Mouse (Mus musculus): ENCODE data around the gene Def8.
"Not testable (repeated sequence)": the region's sequence is repeated elsewhere in the genome, so short reads cannot be mapped to it uniquely, and the experiment has no call there.

Def8 gene

GRCm38 (mm10) chr8:123414255-123414654 is 9.1 kb upstream of the Def8 start:
- no peak for DNase-seq (ENCODE audit: low spot score in 2 of 2)

- DNase-seq (ENCODE audit: low spot score in 2 of 2): not testable (repeated sequence)
These were observed 8.2 kb upstream of the Def8 start for GRCm38 (mm10) chr8:123414997-123415696.

- DNase-seq (ENCODE audit: low spot score in 2 of 2): no peak
These were observed 7.1 kb upstream of the Def8 start for GRCm38 (mm10) chr8:123415967-123416943.

GRCm38 (mm10) chr8:123416944-123417555 is 6.3 kb upstream of the Def8 start:
- DNase-seq (ENCODE audit: low spot score in 2 of 2): no peak

GRCm38 (mm10) chr8:123419711-123420110 is 3.6 kb upstream of the Def8 start:
- DNase-seq (ENCODE audit: low spot score in 2 of 2): no peak

GRCm38 (mm10) chr8:123420525-123421281 is 2.6 kb upstream of the Def8 start:
- DNase-seq (ENCODE audit: low spot score in 2 of 2): no peak

GRCm38 (mm10) chr8:123421325-123421724 is 2.0 kb upstream of the Def8 start:
- no peak for DNase-seq (ENCODE audit: low spot score in 2 of 2)

- peak in 1 of 2 experiments; percentile 44 for DNase-seq (ENCODE audit: low spot score in 2 of 2)
These were observed 1.1 kb upstream of the Def8 start for GRCm38 (mm10) chr8:123422056-123422780.

- no peak for DNase-seq (ENCODE audit: low spot score in 2 of 2)
These were observed 557 bp upstream of the Def8 start for GRCm38 (mm10) chr8:123422781-123423159.

GRCm38 (mm10) chr8:123426511-123427509 is 3.5 kb downstream of the Def8 start:
- no peak for DNase-seq (ENCODE audit: low spot score in 2 of 2)

GRCm38 (mm10) chr8:123427639-123428275 is 4.4 kb downstream of the Def8 start:
- DNase-seq (ENCODE audit: low spot score in 2 of 2): no peak

- no peak for DNase-seq (ENCODE audit: low spot score in 2 of 2)
These were observed 5.1 kb downstream of the Def8 start for GRCm38 (mm10) chr8:123428343-123428893.

GRCm38 (mm10) chr8:123428939-123429721 is 5.8 kb downstream of the Def8 start:
- DNase-seq (ENCODE audit: low spot score in 2 of 2): no peak

GRCm38 (mm10) chr8:123429722-123430013 is 6.3 kb downstream of the Def8 start:
- not testable (repeated sequence) for DNase-seq (ENCODE audit: low spot score in 2 of 2)

- not testable (repeated sequence) for DNase-seq (ENCODE audit: low spot score in 2 of 2)
These were observed 7.6 kb downstream of the Def8 start for GRCm38 (mm10) chr8:123430936-123431335.

GRCm38 (mm10) chr8:123431616-123432365 is 8.5 kb downstream of the Def8 start:
- DNase-seq (ENCODE audit: low spot score in 2 of 2): no peak

GRCm38 (mm10) chr8:123432381-123432780 is 9.1 kb downstream of the Def8 start:
- DNase-seq (ENCODE audit: low spot score in 2 of 2): no peak
